Mouse (Mus musculus) olfactory bulb, adult 2 months (tissue): ENCODE data around the gene Chst4.

Experiments
- CTCF ChIP-seq: fragments of 200-500 bp; IDR thresholded peaks from 2 replicates; pipeline ENCODE4 v1.5.1; 2012; ENCODE audit warnings: low read depth, mild to moderate bottlenecking, low read length, moderate library complexity; ENCODE audit not compliant: insufficient read depth
- POLR2A ChIP-seq: fragments of 200-500 bp; IDR thresholded peaks from 2 replicates; pipeline ENCODE4 v1.6.1; 2012; ENCODE audit warnings: mild to moderate bottlenecking, low read depth, low read length, moderate library complexity; ENCODE audit not compliant: insufficient read depth

- TF ChIP-seq POLR2A (no peak), CTCF (no peak)
These were observed 969 bp upstream of the Chst4 start for GRCm38 (mm10) chr8:110040509-110040908.
